In genomic region chr9:77911508-77912229, GRCm38 (mm10) we compare ENCODE assay signal across 8 mouse cellular contexts. TPM values are rescaled to one million over a fixed set of nuclear protein-coding genes. Genes with fewer than 3 reads are reported as not detected.
DNase-seq lines count a peak whose midpoint lies in the region; ATAC-seq and TF ChIP-seq lines count a peak whose summit lies in the region.

No protein-coding gene starts in this region.

- peaks cover 18% of the 10 kb centered on the region for H3K4me1 ChIP-seq in hindbrain, embryonic 13.5 days (replicated peaks)

- H3K27me3 ChIP-seq in hindbrain, embryonic 13.5 days: no peaks in the 10 kb centered on the region

- no peaks in the 10 kb centered on the region for H3K36me3 ChIP-seq in hindbrain, embryonic 13.5 days

- H3K9me3 ChIP-seq in hindbrain, embryonic 13.5 days: no peaks in the 10 kb centered on the region

- peak overlapping the region; percentile 98 for H3K27ac ChIP-seq in layer of hippocampus, adult 2 months
- peak overlapping the region; percentile 94; the same call in 1 of the 2 replicates for H3K27ac ChIP-seq in hindbrain, embryonic 13.5 days

- ATAC-seq in hindbrain, embryonic 13.5 days (ENCODE audit: low FRiP score): no peak
- peak; percentile 53 for ATAC-seq in megakaryocyte-erythroid progenitor cell, adult 5-6 weeks (replicated peaks; ENCODE audit: low FRiP score, low TSS enrichment, poor library complexity, severe bottlenecking)
- no peak for ATAC-seq in erythroid progenitor cell, adult 5-6 weeks (replicated peaks; ENCODE audit: low FRiP score, poor library complexity, severe bottlenecking)

- H3K9ac ChIP-seq in hindbrain, embryonic 13.5 days: peak overlapping the region; percentile 84

- H3K4me3 ChIP-seq in layer of hippocampus, adult 2 months: peak overlapping the region; percentile 87
- H3K4me3 ChIP-seq in hindbrain, embryonic 13.5 days: peak overlapping the region; percentile 70

- no peak for TF ChIP-seq CTCF in layer of hippocampus, adult 2 months (conservative IDR thresholded peaks at IDR 0.05)

- WGBS in hindbrain, embryonic 13.5 days: 52% methylated on average over 7 of the region's 7 CpGs

- peak overlapping the region; percentile 66 for H3K4me2 ChIP-seq in hindbrain, embryonic 13.5 days

- DNase-seq in layer of hippocampus, adult 2 months (ENCODE audit: low spot score in 2 of 2): no peak
- DNase-seq in layer of hippocampus, adult 11-12 months (ENCODE audit: low spot score): no peak
- DNase-seq in adipocyte (ENCODE audit: low spot score): peak; percentile 71
- DNase-seq in right cerebral cortex, postnatal 4 days: no peak
- DNase-seq in layer of hippocampus, adult 9-11 months: no peak

RNA-seq across cellular contexts. Expression of gene Elovl5, which starts 5.5 kb away (rescaled TPM):
- total RNA-seq in layer of hippocampus, adult 2 months (2021): 10 to 100 TPM; 60.4 to 67.3 TPM
- polyA plus RNA-seq in hindbrain, embryonic 13.5 days (2015; fragmentation: Nextera tagmentation; extraction: Ambion mirVana): 56.6 and 58.5 TPM in 2 replicates
- 25.5 and 29.9 TPM in 2 replicates for total RNA-seq in megakaryocyte-erythroid progenitor cell, adult 5-6 weeks (2014; fragmentation: Nextera tagmentation)
- 37.4 and 39.8 TPM in 2 replicates for total RNA-seq in megakaryocyte-erythroid progenitor cell, adult 5-6 weeks (2017)
- total RNA-seq in erythroid progenitor cell, adult 5-6 weeks (2015; ENCODE audit: low replicate concordance): 10.5 and 16.2 TPM in 2 replicates
- 10.4 and 10.9 TPM in 2 replicates for total RNA-seq in erythroid progenitor cell, adult 5-6 weeks (2017; ENCODE audit: low replicate concordance)
